Mouse (Mus musculus): Measurements from ENCODE around the gene Ube2h.

DNA sequence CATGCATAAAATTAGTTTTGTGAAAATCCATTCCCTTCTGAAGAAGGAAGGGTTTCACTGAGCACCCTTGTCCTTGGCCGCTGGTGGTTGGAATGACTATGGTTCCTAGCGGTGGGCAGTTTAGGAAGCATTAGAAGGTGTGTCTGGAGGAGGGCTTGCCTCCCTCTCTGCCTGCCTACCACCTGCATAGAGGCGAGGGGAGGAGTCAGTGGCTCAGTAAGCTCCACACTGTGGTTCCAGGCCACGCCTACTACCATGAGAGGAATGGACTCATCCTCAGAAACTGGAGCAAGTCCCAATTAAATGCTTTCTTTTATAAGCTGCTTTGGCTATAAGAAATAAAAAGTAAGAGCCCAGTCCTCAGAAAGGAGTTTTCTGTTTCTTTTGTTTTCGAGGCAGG, 76.0 kb downstream of the Ube2h start:
- TF ChIP-seq CTCF (IDR thresholded peaks at IDR 0.05; ENCODE audit: low read depth) (no peak), EP300 (IDR thresholded peaks at IDR 0.05; ENCODE audit: low read depth) (no peak)
